Mouse (Mus musculus): ENCODE data around the gene Isyna1.

DNA sequence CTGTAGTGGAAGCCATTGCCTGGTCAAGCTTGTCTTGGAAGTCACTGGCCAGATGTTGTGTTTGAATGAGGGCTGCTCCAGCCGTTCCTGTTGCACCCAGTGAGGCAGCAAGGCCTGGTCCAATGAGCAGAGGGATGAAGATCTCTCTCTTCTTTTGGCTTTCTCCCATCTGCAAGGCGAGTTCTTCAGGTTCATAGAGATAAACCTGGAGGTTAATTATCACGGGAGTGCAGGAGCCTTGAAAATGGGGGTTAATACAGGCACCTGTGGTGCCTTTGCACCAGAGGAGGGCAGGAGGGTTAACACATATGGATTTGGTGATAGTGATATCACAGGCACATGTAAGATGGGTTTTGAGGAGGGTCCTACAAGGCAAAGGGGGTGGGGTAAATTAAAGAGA, 28.0 kb downstream of the Isyna1 start:
- TF ChIP-seq EP300 (optimal IDR thresholded peaks at IDR 0.05) (no peak), CTCF (IDR thresholded peaks at IDR 0.05; ENCODE audit: low read depth) (no peak)
